Mouse (Mus musculus): ENCODE measurements at regions not wholly inside any gene's neighbourhood (a gene's known extent, or its start where the extent isn't known, plus 50 kb on each side); places are given as distances from the start of the nearest gene placed in this dataset.

DNA sequence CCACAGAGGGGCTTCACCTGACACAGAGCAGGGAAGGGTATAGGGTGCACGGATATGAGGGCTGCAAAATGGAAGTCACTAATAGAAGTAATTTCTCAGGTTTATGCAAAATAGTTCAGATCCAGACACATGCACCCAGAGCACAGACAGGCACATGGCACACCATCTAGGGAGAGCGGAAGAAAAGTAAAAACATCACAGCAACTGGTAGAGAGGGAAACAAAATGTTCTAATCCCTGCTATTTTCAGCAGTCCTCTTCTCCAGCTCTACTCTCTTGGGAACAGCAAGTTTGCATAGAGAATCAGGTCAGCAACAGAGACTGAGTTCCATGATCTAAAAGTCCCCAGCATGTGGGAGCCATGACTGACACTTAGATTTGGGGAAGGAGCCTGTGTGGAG is 220.4 kb downstream of the Dcdc2c start:
- Histone ChIP-seq H3K27me3 (ENCODE audit: control insufficient read depth, insufficient read depth, insufficient read length) (no peaks in the 10 kb centered on the region), H3ac (ENCODE audit: control insufficient read depth, insufficient read length, low read depth) (no peak overlapping the region), H3K36me3 (ENCODE audit: control insufficient read depth, insufficient read depth) (no peaks in the 10 kb centered on the region), H3K4me3 (ENCODE audit: insufficient read depth, poor library complexity, severe bottlenecking) (no peak overlapping the region), H3K79me2 (ENCODE audit: control insufficient read depth, insufficient read depth) (no peaks in the 10 kb centered on the region), H3K79me3 (ENCODE audit: low read depth) (no peaks in the 10 kb centered on the region)
- TF ChIP-seq FOSL1 (IDR thresholded peaks at IDR 0.05; ENCODE audit: insufficient read depth, low read length, poor library complexity, severe bottlenecking) (no peak), MAX (IDR thresholded peaks at IDR 0.05) (no peak), MYOD1 (IDR thresholded peaks at IDR 0.05; ENCODE audit: control insufficient read depth, insufficient read length, low read depth) (no peak), CEBPB (IDR thresholded peaks at IDR 0.05; ENCODE audit: low read depth) (no peak), USF1 (IDR thresholded peaks at IDR 0.05; ENCODE audit: low read depth) (no peak), MYOG (IDR thresholded peaks at IDR 0.05; ENCODE audit: control insufficient read depth, extremely low read depth, insufficient read length) (no peak), CTCF (IDR thresholded peaks at IDR 0.05; ENCODE audit: control insufficient read depth, insufficient read depth, insufficient read length) (no peak)

DNA sequence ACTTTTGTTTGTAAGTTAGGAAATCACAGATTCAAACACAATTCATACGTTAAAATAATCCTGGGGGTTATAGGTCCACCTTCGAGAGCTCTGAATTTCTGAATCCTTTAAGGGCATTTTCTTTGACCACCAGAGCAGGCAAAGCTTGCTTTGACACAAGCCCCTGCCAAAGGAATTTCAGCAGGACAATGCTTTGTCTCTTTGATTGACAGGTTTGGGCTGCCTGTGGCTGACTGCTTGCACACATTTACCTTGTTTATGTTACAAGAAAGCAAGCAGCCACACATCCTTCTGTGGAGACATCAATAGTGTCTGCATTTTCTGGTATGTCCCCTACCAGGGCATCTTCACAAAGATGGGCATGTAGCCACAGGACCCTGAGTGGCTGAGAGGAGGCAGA is 228.5 kb downstream of the Dcdc2c start:
- no peak overlapping the region for H3ac ChIP-seq (ENCODE audit: control insufficient read depth, insufficient read length, low read depth)
- TF ChIP-seq CEBPB (IDR thresholded peaks at IDR 0.05; ENCODE audit: low read depth), result no peak
- TF ChIP-seq FOSL1 (IDR thresholded peaks at IDR 0.05; ENCODE audit: insufficient read depth, low read length, poor library complexity, severe bottlenecking), result no peak
- no peak for TF ChIP-seq MYOG (IDR thresholded peaks at IDR 0.05; ENCODE audit: control insufficient read depth, extremely low read depth, insufficient read length)
- no peak for TF ChIP-seq USF1 (IDR thresholded peaks at IDR 0.05; ENCODE audit: low read depth)
- TF ChIP-seq CTCF (IDR thresholded peaks at IDR 0.05; ENCODE audit: control insufficient read depth, insufficient read depth, insufficient read length), result no peak
- TF ChIP-seq MAX (IDR thresholded peaks at IDR 0.05), result no peak
- no peak for TF ChIP-seq MYOD1 (IDR thresholded peaks at IDR 0.05; ENCODE audit: control insufficient read depth, insufficient read length, low read depth)
- H3K27me3 ChIP-seq (ENCODE audit: control insufficient read depth, insufficient read depth, insufficient read length), result no peaks in the 10 kb centered on the region
- H3K79me3 ChIP-seq (ENCODE audit: low read depth), result no peaks in the 10 kb centered on the region
- H3K36me3 ChIP-seq (ENCODE audit: control insufficient read depth, insufficient read depth), result no peaks in the 10 kb centered on the region
- no peaks in the 10 kb centered on the region for H3K79me2 ChIP-seq (ENCODE audit: control insufficient read depth, insufficient read depth)
- H3K4me3 ChIP-seq (ENCODE audit: insufficient read depth, poor library complexity, severe bottlenecking), result no peak overlapping the region

DNA sequence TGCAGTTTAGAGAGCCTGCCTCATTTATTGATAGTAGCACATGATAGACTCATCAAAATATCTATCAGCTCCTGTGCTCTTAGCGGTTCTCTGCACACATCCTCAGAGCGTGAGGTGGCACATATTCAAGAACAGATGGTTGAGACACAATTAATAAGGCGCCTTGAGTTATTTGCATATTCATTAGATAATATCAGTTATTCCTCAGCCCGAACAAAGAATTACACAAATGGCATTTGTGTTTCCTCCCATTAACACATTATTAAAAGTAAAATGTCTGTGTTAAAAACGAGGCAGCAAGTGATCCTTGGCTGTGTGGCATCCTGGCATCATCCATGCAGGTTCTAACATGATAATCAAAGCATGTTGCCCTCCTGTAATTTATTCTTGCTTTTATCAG is 243.0 kb downstream of the Dcdc2c start:
- H3K36me3 ChIP-seq (ENCODE audit: control insufficient read depth, insufficient read depth), result no peaks in the 10 kb centered on the region
- H3K79me2 ChIP-seq (ENCODE audit: control insufficient read depth, insufficient read depth), result no peaks in the 10 kb centered on the region
- H3K27me3 ChIP-seq (ENCODE audit: control insufficient read depth, insufficient read depth, insufficient read length), result no peaks in the 10 kb centered on the region
- no peak overlapping the region for H3K4me3 ChIP-seq (ENCODE audit: insufficient read depth, poor library complexity, severe bottlenecking)
- H3ac ChIP-seq (ENCODE audit: control insufficient read depth, insufficient read length, low read depth), result no peak overlapping the region
- no peaks in the 10 kb centered on the region for H3K79me3 ChIP-seq (ENCODE audit: low read depth)
- TF ChIP-seq MYOG (IDR thresholded peaks at IDR 0.05; ENCODE audit: control insufficient read depth, extremely low read depth, insufficient read length) (no peak), CTCF (IDR thresholded peaks at IDR 0.05; ENCODE audit: control insufficient read depth, insufficient read depth, insufficient read length) (no peak), MAX (IDR thresholded peaks at IDR 0.05) (no peak), USF1 (IDR thresholded peaks at IDR 0.05; ENCODE audit: low read depth) (no peak), CEBPB (IDR thresholded peaks at IDR 0.05; ENCODE audit: low read depth) (no peak), MYOD1 (IDR thresholded peaks at IDR 0.05; ENCODE audit: control insufficient read depth, insufficient read length, low read depth) (no peak), FOSL1 (IDR thresholded peaks at IDR 0.05; ENCODE audit: insufficient read depth, low read length, poor library complexity, severe bottlenecking) (no peak)

DNA sequence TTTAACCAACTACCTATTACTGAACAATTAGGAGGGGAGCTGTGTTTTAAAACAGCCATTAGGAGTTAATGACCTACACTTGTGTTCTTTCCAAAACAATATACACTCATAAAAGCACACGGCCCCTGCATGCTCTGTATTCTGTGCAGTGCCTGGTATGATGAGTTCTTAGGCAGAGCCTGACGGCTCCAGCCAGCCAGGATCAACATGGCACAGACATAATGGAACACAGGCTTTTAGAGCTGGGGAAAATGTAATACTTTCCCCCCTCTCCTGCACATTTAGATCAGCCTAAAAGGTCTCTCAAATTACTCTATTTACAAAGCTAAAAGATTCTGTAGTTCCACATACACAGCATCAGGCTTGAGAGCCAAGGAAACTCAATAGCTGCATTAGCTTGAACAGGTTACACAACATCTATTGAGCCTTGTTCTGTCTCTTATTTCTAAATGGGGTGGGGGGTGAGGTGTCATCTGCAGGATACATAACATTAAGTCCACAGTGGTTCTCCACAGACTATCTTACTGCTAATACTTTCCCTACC is 250.1 kb downstream of the Dcdc2c start:
- no peaks in the 10 kb centered on the region for H3K79me2 ChIP-seq (ENCODE audit: control insufficient read depth, insufficient read depth)
- TF ChIP-seq FOSL1 (IDR thresholded peaks at IDR 0.05; ENCODE audit: insufficient read depth, low read length, poor library complexity, severe bottlenecking), result no peak
- no peak for TF ChIP-seq MYOD1 (IDR thresholded peaks at IDR 0.05; ENCODE audit: control insufficient read depth, insufficient read length, low read depth)
- TF ChIP-seq CTCF (IDR thresholded peaks at IDR 0.05; ENCODE audit: control insufficient read depth, insufficient read depth, insufficient read length), result no peak
- TF ChIP-seq MYOG (IDR thresholded peaks at IDR 0.05; ENCODE audit: control insufficient read depth, extremely low read depth, insufficient read length), result no peak
- TF ChIP-seq USF1 (IDR thresholded peaks at IDR 0.05; ENCODE audit: low read depth), result no peak
- TF ChIP-seq CEBPB (IDR thresholded peaks at IDR 0.05; ENCODE audit: low read depth), result no peak
- no peak for TF ChIP-seq MAX (IDR thresholded peaks at IDR 0.05)
- no peaks in the 10 kb centered on the region for H3K27me3 ChIP-seq (ENCODE audit: control insufficient read depth, insufficient read depth, insufficient read length)
- H3K36me3 ChIP-seq (ENCODE audit: control insufficient read depth, insufficient read depth), result no peaks in the 10 kb centered on the region
- H3K79me3 ChIP-seq (ENCODE audit: low read depth), result no peaks in the 10 kb centered on the region
- H3ac ChIP-seq (ENCODE audit: control insufficient read depth, insufficient read length, low read depth), result no peak overlapping the region
- H3K4me3 ChIP-seq (ENCODE audit: insufficient read depth, poor library complexity, severe bottlenecking), result no peak overlapping the region

DNA sequence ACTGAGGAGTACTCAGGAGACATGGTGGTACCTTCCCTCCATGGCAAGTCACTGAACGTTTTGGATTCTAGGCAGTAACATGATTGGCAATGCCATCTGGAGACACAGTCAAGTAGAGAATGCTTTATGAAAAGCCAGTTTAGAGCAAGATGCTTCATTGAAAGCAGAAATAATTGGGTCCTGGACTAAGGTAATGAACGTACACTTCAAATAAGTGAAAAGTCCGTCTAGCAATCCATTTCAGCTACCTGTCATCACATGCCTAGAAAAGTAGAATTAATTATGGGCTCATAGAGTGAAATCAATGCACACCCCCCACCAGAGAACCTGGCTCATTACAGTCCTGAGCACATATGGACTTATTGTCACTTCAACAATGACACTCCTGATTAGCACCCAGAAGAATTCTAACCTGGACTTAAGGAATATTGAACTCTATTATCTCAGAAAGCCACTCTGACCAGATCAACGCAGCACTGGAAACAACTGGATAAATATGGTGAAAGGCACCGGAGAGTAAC is 263.8 kb downstream of the Dcdc2c start:
- Histone ChIP-seq H3K79me2 (ENCODE audit: control insufficient read depth, insufficient read depth) (no peaks in the 10 kb centered on the region), H3ac (ENCODE audit: control insufficient read depth, insufficient read length, low read depth) (no peak overlapping the region), H3K27me3 (ENCODE audit: control insufficient read depth, insufficient read depth, insufficient read length) (no peaks in the 10 kb centered on the region), H3K79me3 (ENCODE audit: low read depth) (no peaks in the 10 kb centered on the region), H3K4me3 (ENCODE audit: insufficient read depth, poor library complexity, severe bottlenecking) (no peak overlapping the region), H3K36me3 (ENCODE audit: control insufficient read depth, insufficient read depth) (no peaks in the 10 kb centered on the region)
- TF ChIP-seq CTCF (IDR thresholded peaks at IDR 0.05; ENCODE audit: control insufficient read depth, insufficient read depth, insufficient read length), result no peak
- TF ChIP-seq MYOG (IDR thresholded peaks at IDR 0.05; ENCODE audit: control insufficient read depth, extremely low read depth, insufficient read length), result no peak
- no peak for TF ChIP-seq USF1 (IDR thresholded peaks at IDR 0.05; ENCODE audit: low read depth)
- TF ChIP-seq MAX (IDR thresholded peaks at IDR 0.05), result no peak
- TF ChIP-seq FOSL1 (IDR thresholded peaks at IDR 0.05; ENCODE audit: insufficient read depth, low read length, poor library complexity, severe bottlenecking), result no peak
- no peak for TF ChIP-seq CEBPB (IDR thresholded peaks at IDR 0.05; ENCODE audit: low read depth)
- no peak for TF ChIP-seq MYOD1 (IDR thresholded peaks at IDR 0.05; ENCODE audit: control insufficient read depth, insufficient read length, low read depth)
